Mouse (Mus musculus) right cerebral cortex, postnatal 36 days (tissue): ENCODE results near the gene Themis2.
A peak's percentile ranks its signal among the peaks of the same experiment; 100 is the strongest.

Experiments used
- DNase-seq, 2 experiments: peaks; one replicate each; pipeline ENCODE4 v3.0.0; 2022; ENCODE audit warnings: low spot score in 2 of 2, mixed read lengths in 1 of 2

Themis2 gene

DNA sequence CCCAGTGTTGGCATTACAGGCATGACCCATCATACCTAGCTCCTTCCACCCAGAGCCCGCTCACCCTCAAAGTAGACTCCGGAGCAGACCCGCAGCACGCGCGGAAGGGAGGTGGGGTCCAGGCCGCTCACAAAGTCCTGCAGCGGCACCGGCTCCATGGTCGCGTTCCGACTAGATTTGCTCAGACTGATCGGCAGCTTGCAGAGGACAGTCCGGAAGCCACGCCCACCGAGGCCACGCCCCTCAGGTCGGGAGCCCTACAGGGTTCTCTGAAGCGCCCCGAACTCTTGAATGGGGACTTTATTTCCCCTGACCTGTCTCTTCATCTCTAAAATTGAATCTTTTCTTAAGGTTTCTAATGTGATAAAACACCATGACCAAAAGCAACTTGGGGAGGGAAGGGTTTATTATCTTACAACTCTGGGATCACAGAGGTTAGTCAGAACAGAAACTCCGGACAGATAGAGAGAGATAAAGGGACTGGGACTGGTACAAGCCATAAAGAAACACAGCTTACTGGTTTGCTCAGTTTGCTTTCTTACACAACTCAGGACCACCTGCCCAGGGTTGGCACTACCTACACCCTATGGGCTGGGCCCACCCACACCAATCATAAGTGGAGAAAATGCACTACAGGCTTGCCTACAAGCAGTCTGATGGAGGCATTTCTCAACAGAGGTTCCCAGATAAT is at the start of gene Themis2:
TSS of gene Themis2 (minus strand) at position 192 of the 691 bp plus-strand sequence.
- DNase-seq: peak in 1 of 2 experiments; percentile 20

DNA sequence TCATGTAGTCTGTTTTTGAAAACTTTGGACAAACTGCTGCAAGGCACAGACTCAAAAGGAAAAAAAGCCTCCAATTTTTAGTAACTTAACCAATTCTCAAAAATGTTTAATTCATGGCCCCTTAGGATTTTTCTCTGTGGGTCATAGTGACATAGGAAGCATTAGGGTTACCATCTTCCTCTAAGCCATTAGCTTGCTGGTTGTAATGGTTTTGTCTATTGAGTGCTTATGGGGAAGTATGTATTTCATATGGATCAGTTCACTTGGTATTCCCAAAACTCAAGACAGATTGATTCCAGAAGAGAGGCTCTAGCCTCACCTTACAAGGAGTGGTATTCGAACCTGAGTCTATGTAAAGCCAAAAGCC is 47.5 kb upstream of the Themis2 start:
- DNase-seq: no peak

DNA sequence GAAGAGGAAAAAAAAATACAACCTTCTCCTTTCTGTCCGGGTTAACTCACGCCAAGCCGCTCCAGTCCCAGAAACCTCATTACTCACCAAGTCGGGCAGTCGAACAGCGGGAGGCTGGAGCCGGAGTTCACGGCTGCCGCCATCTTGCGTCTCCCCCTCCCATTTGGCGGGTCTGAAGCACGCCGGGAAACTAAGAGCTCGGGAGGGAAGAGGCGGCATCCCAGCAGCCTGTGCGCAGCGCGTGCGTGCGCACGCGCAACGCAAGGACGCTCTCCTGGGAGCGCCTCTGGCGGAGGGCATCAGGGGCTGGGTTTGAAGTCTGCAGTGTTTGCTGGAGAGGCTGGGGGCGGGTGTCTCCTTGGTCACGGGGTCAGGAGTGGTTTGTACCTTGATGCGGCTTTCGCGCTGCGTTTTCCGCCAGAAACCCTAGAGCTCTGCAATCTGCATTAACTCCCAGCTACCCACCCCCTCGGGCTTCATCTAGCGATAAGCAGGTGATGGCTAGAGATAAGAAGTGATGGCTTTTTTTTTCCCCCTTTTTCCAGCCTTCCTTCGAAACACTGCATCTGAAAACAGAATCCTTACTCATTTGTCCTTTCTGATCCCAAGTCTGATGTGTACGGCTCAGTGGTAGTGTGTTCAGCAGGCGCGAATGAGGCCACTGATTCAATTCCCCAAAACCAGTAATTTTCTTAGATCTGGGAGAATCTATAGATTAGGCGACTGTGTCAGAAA is 47.0 kb upstream of the Themis2 start, which contains the start of gene Ppp1r8:
TSS of gene Ppp1r8 (minus strand) at position 200 of the 735 bp plus-strand sequence.
- peak; percentile 82 to 91 for DNase-seq

DNA sequence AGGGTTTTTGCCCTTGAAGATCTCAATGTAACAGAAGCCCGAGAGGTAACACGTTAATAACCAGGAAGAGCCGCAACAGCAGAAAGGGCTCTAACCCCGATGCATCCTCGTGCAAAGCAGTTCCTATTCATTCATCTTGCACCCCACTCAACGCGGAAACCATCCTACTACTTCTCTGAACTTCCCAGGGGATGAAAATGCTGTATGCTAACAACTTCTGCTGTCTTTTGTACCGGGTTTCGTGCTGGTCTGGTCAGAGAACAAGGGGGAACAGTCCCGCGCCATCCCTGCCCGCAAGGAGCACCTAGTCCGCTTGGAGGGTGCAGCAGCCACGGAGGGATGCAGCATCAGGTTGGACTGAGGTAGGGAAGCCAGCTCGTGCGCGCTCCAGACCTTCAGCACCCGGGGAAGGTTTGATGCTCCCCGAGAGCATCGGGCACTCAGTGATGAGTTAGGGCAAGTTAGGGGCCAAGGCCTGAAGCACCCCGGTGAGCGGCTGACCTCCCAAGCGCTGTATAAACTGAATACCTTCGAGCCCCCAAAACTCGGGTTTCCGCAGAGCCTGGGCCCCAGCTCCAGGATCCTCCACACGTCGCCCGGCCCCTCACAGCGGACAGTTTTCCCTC is 46.2 kb upstream of the Themis2 start:
- DNase-seq: peak in 1 of 2 experiments; percentile 8

DNA sequence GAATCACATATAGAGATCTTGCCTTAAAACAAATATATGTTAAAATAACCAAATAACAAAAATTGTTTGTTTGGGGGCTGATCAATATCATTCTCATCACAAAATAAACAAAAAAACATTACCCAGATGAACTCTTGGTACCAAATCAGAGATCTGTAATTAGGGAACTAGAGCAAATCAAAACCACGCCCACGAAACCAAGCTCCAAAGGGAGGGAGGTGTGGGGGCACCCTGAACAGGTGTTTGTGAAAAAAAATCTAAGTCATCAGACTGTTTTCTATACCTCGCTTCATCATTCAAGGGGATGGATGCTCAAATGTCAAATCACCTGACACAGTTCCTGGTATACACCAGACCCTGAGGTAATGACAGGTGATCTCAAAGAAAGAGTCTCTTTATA is 45.3 kb upstream of the Themis2 start:
- DNase-seq: no peak

DNA sequence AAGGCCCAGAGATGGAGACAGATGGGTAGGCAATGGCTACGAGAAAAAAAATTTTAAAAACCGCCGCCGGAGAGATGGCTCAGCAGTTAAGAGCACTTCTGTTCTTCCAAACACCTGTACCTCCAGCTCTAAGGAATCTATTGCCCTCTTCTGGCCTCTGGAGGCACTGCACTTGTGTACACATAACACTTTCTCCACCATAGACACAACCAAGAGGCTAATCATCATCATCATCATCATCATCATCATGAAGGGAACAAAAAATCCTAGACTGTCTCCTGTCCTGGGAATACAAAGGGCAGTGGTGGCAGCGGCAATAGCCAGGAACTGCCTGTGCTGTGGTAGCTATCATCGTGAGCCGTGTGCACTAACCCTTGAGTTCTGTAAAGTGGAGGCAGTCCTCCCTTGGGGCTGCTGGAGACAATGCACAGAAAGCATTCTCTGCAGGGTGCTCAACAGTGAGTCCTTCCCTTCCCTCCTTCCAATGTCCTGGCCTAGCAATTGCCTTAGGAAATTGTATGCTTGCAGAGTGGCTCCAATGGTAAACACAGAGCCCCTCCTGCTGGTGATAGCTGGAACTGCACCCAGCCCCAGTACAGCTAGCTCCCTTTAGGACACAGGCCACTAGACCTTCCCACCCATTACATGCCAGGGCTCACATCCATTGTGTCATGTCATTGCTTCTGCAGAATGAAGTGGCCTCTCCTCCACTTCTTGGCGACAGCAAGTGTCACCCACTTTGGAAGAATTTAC is 27.6 kb upstream of the Themis2 start:
- peak; percentile 35 for DNase-seq

DNA sequence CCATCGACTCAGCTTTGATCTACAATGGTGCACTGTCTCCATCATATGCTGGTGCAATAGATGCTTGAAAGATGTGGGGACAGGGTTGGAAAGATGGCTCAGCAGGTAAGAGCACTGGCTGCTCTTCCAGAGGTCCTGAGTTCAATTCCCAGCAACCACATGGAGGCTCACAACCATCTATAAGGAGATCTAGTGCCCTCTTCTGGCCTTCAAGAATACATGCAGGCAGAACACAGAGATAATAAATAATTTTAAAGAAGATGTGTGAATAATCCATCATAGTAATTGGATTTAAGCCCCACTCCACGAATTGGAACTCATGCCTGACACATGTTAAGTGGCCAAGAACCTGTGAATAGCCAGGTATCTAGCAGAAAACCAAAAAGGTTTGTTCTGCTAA is 22.3 kb upstream of the Themis2 start:
- DNase-seq: no peak

DNA sequence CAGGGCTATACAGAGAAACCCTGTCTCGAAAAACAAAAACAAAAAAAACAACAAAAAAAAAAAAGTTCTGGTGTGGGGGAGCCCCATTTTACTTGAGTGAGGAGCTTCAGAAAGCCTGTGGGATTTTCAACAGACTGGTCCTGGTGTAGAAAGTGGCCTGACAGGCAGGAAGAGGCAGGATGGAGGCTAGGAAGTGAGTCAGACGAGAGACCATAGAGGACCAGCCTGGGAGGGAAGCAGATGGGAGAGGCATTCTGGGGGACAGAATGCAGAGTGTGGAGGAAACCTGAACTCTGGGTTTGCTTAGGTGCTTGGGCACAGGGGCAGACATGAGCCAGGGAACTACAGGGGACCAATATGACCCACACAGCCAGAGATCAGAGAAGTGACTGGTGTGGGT is 20.7 kb upstream of the Themis2 start:
- DNase-seq: no peak

DNA sequence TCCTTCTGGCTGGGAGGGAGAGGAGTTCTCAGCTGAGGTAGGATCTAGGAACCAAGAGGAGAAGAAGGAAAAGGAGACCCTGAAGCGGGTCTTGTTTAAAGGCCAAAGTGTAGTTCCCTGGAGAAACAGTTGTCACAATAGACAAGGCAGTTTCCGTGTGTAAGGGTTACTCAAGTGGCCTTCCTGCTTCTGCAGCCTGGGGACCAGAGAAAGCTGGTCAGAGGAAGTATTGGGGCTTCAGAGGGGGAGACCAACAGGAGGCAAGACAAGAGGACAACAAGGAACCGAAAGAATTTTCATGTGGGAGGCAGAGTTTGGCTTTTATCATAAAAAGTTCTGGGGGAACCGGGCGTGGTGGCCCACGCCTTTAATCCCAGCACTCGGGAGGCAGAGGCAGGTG is 20.2 kb upstream of the Themis2 start:
- no peak for DNase-seq

DNA sequence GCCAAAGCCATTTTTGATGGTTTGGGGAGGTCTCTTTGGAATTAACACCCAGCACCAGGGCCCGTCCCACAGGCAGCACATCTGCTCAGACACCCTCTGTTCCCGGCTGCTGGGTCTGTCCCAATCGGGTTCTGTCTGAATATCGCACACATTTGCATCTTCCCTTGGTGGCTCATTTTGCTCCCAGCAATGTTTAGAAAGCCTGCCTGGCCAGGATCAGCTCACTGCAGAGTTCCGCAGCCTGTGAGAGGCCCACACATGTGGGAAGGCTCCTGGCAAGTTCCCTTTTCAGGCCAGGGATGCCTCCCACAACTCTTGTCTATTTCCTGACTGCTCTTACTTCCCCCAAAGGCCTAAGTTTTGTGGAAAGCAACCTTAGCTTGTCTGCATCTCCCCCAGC is 13.4 kb upstream of the Themis2 start:
- peak; percentile 57 to 87 for DNase-seq

DNA sequence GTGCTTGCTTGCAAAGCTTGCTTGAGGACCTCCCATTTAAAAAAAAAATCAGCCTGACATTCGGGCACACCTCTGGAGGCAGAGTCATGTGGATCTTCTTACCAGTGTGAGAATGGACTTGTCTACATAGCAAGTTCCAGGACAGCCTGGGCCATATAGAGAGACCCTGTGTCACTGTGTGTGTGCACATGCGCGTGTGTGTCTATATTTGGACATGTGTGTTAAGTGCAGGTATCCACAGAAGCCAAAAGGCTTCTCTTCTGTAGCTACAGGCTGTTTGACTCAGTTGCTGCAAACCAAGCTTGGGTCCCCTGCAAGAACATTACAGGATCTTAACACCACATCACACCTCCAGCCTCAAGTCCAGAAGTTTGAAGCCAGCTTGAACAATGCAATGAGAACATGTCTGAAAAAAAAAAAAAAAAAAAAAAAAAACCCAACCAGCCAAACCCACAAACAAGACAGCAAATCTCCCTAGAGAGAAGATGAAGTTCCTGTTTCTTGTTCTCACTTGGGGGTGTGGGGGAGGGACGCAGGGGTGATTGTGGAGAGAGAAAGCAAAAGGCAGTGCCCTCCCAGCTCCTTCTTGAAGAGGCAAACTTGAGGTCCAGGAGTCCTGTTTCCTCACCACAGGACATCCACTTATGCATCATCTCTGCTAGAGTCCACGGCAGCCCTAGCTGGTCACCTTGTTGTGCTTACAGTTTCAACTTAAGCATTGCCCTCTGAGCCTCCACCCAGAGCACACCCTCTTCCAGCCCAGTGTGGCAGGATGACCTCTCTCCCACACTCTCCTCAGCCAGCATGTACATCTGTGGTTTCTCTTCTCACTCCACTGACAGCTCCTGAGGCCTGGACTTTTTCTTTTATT is 11.8 kb upstream of the Themis2 start:
- no peak for DNase-seq

DNA sequence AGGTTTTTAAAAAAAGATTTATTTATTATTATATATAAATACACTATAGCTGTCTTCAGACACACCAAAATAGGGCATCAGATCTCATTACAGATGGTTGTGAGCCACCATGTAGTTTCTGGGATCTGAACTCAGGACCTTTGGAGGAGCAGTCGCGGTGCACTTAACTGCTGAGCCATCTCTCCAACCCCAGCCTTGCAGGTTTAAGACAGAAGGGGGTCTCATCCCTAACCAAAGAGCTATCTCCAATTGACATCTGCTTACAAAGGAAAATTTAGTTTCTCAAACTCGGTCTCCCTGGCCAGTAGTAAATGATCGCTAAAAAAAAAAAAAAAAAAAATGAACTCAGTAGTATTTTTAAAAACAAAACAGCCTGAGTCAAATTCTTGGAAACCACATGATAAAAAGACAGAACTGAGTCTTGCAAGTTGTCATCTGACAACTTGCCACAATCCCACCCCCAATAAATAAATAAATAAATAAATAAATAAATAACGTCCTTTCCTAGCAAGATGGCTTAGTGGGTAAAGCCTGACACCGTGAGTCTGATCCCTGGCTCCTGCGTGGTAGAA is 10.5 kb upstream of the Themis2 start:
- no peak for DNase-seq

DNA sequence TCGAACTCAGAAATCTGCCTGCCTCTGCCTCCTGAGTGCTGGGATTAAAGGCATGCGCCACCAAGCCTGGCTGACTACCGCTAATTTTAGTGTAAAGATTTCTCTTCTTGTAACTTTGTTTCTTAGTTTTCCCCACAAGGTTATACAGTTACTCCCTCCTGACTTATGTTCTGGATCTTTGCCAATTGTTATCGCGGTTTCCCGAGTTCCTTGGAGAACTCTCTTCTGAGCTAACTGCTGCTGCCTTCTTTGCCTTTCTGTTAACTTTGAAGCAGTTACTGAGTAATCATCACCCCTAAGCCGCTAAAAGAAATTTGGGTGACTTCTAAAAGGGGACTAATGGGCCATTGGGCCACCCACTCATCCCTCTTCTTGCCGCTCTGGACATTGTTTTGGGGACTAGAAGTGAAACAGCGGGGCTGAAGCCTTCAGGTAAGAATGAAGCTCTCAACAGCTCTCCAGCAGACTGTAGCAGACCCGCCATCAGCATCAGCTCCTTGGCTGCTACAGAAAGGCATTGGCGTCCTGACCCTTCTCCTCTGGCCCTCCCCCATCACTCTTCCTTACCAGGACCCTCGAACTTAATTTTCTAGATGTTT is 9.5 kb upstream of the Themis2 start:
- DNase-seq: no peak

DNA sequence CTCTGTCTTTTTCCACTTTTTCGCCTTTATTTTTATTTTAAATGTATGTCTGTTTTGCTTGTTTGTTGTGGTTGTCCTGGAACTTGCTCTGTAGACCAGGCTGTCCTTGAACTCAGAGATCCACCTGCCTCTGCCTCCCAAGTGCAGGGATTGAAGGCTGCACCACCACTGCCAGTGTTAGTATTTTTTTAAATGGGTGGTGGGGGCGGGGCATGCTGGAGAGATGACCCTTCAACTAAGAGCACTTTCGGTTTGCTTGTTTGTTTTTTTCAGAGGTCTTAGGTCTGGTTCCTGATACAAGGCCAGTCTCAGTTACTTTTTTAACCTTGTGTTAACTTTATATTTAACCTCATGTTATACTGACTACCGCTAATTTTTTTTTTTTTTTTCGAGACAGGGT is 9.0 kb upstream of the Themis2 start:
- no peak for DNase-seq

DNA sequence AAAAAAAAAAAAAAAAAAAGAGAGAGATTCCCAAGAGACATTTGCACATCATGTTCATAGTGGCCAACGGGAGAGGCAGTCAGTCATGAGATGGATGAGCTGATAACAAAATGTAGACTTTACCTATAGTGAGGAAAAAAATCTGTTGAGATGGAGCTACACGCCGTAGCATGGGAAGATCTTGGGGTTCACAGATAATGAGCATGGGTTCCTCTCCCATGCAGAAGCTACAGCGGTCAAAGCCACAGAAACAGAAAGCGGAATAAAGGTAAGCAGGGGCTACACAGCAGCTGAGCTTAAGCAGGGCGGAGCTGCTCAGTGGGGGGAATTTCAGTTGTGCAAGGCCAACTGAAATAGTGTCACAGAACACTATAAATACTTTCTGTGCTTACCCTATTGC is 8.1 kb upstream of the Themis2 start:
- DNase-seq: no peak

DNA sequence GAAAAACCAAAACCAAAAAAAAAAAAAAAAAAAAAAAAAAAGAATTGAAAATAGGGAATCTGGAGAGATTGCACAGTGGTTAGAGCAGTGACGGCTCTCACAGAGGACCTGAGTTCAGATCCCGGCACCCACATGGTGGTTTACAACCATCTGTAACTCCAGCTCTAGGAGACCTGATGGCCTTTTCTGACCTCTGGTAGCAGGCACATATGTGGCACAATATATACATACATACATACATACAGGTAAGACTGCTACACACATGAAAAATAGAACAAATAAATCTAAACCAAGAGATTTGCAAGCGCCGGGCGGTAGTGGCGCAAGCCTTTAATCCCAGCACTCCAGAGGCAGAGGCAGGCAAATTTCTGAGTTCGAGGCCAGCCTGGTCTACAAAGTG is 7.7 kb upstream of the Themis2 start:
- no peak for DNase-seq

DNA sequence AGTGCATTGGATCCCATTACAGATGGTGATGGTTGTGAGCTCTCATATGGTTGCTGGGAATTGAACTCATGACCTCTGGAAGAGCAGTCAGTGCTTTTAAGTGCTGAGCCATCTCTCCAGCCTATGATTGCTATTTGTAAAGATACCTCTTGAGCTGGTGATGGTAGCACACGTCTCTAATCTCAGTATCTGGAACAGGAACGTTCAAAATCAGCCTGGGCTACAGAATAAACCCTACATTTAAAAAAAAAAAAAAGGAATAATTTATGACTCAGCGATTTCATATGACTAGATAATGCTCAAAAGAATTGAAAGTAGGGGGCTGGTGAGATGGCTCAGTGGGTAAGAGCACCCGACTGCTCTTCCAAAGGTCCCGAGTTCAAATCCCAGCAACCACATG is 7.0 kb upstream of the Themis2 start:
- no peak for DNase-seq

DNA sequence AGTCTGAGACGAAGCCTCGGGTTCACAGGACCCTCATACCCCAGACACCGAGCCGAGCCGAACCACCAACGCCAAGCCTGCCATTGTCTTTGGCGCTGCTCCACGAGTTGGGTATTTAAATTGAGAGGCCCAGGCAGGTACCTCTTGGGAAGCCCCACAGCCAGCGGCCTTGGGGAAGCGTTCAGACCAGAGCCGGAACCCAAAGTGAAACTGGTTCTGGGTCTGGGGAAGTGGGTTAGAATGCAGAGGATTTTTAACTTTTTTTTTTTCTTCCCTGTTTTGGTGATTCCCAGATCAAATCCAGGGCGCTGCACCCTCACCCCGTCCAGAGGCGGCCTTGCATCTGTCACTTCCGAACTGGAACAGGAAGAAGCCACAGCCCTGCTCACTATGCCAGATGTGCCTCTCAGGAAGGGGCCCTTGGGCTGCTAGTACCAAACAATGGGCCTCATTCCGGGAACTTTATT is 6.0 kb upstream of the Themis2 start:
- DNase-seq: no peak

DNA sequence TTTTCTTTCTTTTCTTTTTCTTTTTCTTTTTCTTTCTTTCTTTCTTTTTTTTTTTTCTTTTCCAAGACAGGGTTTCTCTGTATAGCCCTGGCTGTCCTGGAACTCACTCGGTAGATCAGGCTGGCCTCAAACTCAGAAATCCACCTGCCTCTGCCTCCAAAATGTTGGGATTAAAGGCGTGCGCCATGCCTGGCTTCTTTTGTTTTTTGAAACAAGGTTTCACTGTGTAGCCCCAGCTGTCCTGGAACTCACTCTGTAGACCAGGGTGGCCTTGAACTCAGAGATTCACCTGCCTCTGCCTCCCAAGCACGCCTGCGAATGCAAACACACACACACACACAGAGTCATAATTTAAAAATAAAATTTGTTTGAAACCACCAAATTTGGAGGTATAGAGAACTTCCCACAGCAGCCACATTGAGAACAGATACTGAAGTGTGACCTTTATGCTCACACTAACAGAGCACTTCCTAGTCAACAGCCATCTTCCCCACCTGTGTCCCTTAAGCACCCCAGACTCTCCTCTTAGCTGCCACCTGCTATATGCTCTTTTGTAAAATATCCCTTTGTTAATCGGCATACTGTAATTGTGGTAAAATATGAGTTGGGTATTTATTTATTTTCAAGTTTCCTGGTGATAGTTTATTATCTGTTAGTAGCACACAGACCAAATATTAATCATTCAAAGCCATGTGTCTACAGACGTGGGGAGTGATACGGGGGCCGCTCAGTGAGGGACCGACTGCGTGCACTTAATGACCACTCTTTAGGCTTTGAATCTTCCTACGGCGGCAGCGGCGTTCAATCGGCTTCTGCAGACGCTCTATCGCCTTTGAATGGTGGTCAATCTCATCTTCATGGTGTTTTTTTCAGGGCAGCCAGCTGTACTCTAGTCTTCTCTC is 5.2 kb upstream of the Themis2 start:
- DNase-seq: no peak
